Mouse (Mus musculus): Measurements from ENCODE around the gene Atf4.

- TF ChIP-seq CTCF (IDR thresholded peaks at IDR 0.05; ENCODE audit: low read depth, low read length) (no peak), TAL1 (conservative IDR thresholded peaks at IDR 0.05; ENCODE audit: low read depth, low read length) (no peak), GATA1 (IDR thresholded peaks at IDR 0.05; ENCODE audit: borderline replicate concordance, low read length) (no peak)
Observed at GRCm38 (mm10) chr15:80259406-80260045, 4.5 kb downstream of the Atf4 start.

Data from G1E (cell line).